Mouse (Mus musculus) ES-E14 (cell line): Measurements from ENCODE around the gene Wfikkn1. TPM values are rescaled to one million over a fixed set of nuclear protein-coding genes. Genes with fewer than 3 reads are reported as not detected.
A peak's percentile ranks its signal among the peaks of the same experiment; 100 is the strongest.

ENCODE experiments used
- DNase-seq: peaks from one replicate; pipeline ENCODE4 v3.0.0-alpha.2; 2013; ENCODE audit warnings: low read depth, low spot score
- H3K27ac ChIP-seq: 2 replicates; pipeline ENCODE4 v1.5.1; 2012; ENCODE audit warnings: low read depth, mild to moderate bottlenecking, low read length, moderate library complexity, mixed read lengths; ENCODE audit not compliant: poor library complexity, insufficient read depth, severe bottlenecking
- H3K36me3 ChIP-seq: 2 replicates; pipeline ENCODE4 v1.6.1; 2012; ENCODE audit warnings: mild to moderate bottlenecking, low read length, moderate library complexity, mixed read lengths; ENCODE audit not compliant: control insufficient read depth, poor library complexity, insufficient read depth, severe bottlenecking
- H3K4me1 ChIP-seq, 2 experiments: fragments of 150-350 bp in 1 of 2; sonication (generic) in 1 of 2; 2 replicates each; pipeline ENCODE4 v1.6.1; 2012; ENCODE audit warnings: low read length in 2 of 2, mild to moderate bottlenecking in 1 of 2, mixed read lengths in 1 of 2; ENCODE audit not compliant: control insufficient read depth in 2 of 2, insufficient read depth in 2 of 2, poor library complexity in 1 of 2
- H3K4me3 ChIP-seq, 2 experiments: fragments of 150-350 bp in 1 of 2; sonication (generic) in 1 of 2; 2 replicates each; pipeline ENCODE4 v1.5.1; 2012; ENCODE audit warnings: low read length in 2 of 2, low read depth in 1 of 2, mild to moderate bottlenecking in 1 of 2, mixed read lengths in 1 of 2; ENCODE audit not compliant: insufficient read depth in 1 of 2, poor library complexity in 1 of 2, severe bottlenecking in 1 of 2
- H3K9ac ChIP-seq: 2 replicates; pipeline ENCODE4 v1.6.1; 2012; ENCODE audit warnings: low read depth, mild to moderate bottlenecking, low read length, mixed read lengths; ENCODE audit not compliant: poor library complexity, insufficient read depth, severe bottlenecking
- H3K9me3 ChIP-seq: fragments of 150-350 bp; sonication (generic); 2 replicates; pipeline ENCODE4 v1.6.1; 2012; ENCODE audit warnings: low read depth, mild to moderate bottlenecking, low read length; ENCODE audit not compliant: control insufficient read depth, insufficient read depth
- CHD2 ChIP-seq: IDR thresholded peaks from 2 replicates; pipeline ENCODE4 v1.6.1; 2014; ENCODE audit warnings: mild to moderate bottlenecking, low read depth, low read length, inconsistent platforms
- HCFC1 ChIP-seq: IDR thresholded peaks from 2 replicates; pipeline ENCODE4 v1.6.1; 2012; ENCODE audit warnings: low read length, inconsistent platforms, borderline replicate concordance; ENCODE audit not compliant: insufficient read depth
- MAFK ChIP-seq: IDR thresholded peaks from 2 replicates; pipeline ENCODE4 v1.6.1; 2014; ENCODE audit warnings: mild to moderate bottlenecking, low read depth, low read length, inconsistent platforms; ENCODE audit not compliant: insufficient read depth
- ZC3H11A ChIP-seq: IDR thresholded peaks from 2 replicates; pipeline ENCODE4 v1.6.1; 2012; ENCODE audit warnings: low read depth, mild to moderate bottlenecking, inconsistent platforms, low read length, borderline replicate concordance
- ZNF384 ChIP-seq: IDR thresholded peaks from 2 replicates; pipeline ENCODE4 v1.6.1; 2012; ENCODE audit warnings: low read depth, low read length, inconsistent platforms
- in situ Hi-C, 2 experiments: fragments of 600-800 bp; cut with MboI; formaldehyde crosslinking; loops; one replicate each; pipeline ENCODE4 v1.15.1; 2025; ENCODE audit warnings: low sequenced_read_pairs in 2 of 2, inconsistent platforms in 1 of 2; ENCODE audit not compliant: unreplicated experiment in 2 of 2
- total RNA-seq: library from RNA; depleted of rRNA; stranded (reverse); fragments of 300-350 nt; gene quantifications from 2 replicates; pipeline ENCODE4 v1.2.3, GENCODE M21; 2012

Gene Wfikkn1
- total RNA-seq, 1 experiment: 3.3 TPM

- TF ChIP-seq ZC3H11A: no peak
- no peak for TF ChIP-seq ZNF384
- no peak for TF ChIP-seq MAFK
- no peak for TF ChIP-seq HCFC1
- no peak for TF ChIP-seq CHD2
Observed at GRCm38 (mm10) chr17:25900193-25900592, 19.5 kb upstream of the Wfikkn1 start.

GRCm38 (mm10) chr17:25895891-25896290 lies 15.2 kb upstream of the Wfikkn1 start:
- DNase-seq: no peak
- no peak for TF ChIP-seq ZC3H11A
- TF ChIP-seq HCFC1: no peak
- no peak for TF ChIP-seq ZNF384
- no peak for TF ChIP-seq MAFK
- TF ChIP-seq CHD2: no peak
- Histone ChIP-seq H3K27ac (no peak overlapping the region), H3K36me3 (peaks cover 2% of the 10 kb centered on the region; the same call in 1 of the 2 replicates), H3K4me1 (peaks cover 0 to 3% of the 10 kb centered on the region in 2 experiments; a peak in 1 of 4 replicates), H3K9ac (no peak overlapping the region), H3K9me3 (no peaks in the 10 kb centered on the region), H3K4me3 (no peak overlapping the region)
- in situ Hi-C loops: no loop called here

More at GRCm38 (mm10) chr17:25900193-25900592, 19.5 kb upstream of the Wfikkn1 start:
- Histone ChIP-seq H3K36me3 (peaks cover 2% of the 10 kb centered on the region; the same call in 1 of the 2 replicates), H3K27ac (no peak overlapping the region), H3K9ac (no peak overlapping the region), H3K9me3 (no peaks in the 10 kb centered on the region), H3K4me3 (no peak overlapping the region), H3K4me1 (no peaks in the 10 kb centered on the region; a peak in 1 of 4 replicates)
- in situ Hi-C loops: no loop called here
- no peak for DNase-seq

- Histone ChIP-seq H3K27ac (no peak overlapping the region), H3K9me3 (no peaks in the 10 kb centered on the region), H3K36me3 (peaks cover under 1% of the 10 kb centered on the region; the same call in 1 of the 2 replicates), H3K9ac (no peak overlapping the region), H3K4me1 (peaks cover 0 to 3% of the 10 kb centered on the region in 2 experiments; a peak in 1 of 4 replicates), H3K4me3 (no peak overlapping the region)
- in situ Hi-C loops: no loop called here
- DNase-seq: no peak
- TF ChIP-seq MAFK (no peak), ZNF384 (no peak), ZC3H11A (no peak), HCFC1 (no peak), CHD2 (no peak)
Observed at GRCm38 (mm10) chr17:25895415-25895814, 14.8 kb upstream of the Wfikkn1 start.

DNA sequence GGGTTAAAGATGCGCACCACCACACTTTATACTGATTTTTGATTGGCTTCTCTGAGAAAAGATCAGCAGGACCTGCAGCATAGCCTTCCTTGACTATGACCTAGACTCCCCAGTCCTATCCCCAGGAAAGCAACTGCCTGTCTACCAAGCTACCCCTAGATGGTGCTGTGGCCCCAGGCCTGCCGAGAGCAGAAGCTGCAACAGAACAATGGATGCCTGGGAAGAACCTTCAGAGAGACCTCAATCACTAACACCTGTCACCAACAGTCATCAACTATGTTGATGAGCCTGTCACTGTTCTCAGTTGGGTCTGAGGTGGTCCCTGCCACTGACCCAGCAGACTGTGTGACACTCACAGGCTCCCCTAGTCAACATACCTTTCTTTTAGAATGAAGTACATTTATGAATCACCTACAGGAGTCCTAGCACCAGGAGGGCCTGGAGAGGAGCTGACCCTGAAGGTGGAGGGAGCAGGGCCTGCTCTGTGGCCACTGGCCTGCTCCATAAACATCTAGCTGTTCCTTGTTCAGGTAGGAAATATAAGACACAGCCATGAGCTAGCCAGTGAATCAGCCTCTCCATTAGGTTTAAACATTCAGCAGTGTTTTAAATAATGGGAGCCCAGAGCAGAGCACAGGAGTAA lies 13.4 kb upstream of the Wfikkn1 start:
- Histone ChIP-seq H3K9ac (no peak overlapping the region), H3K9me3 (no peaks in the 10 kb centered on the region), H3K27ac (no peak overlapping the region), H3K4me3 (no peak overlapping the region), H3K36me3 (peaks cover 4% of the 10 kb centered on the region; the same call in 1 of the 2 replicates), H3K4me1 (peaks cover 0 to 3% of the 10 kb centered on the region in 2 experiments; a peak in 1 of 4 replicates)
- DNase-seq: peak; percentile 64
- no peak for TF ChIP-seq CHD2
- TF ChIP-seq ZC3H11A: no peak; the same call in 1 of the 2 replicates
- no peak for TF ChIP-seq MAFK
- in situ Hi-C loops: no loop called here

- Histone ChIP-seq H3K9me3 (no peaks in the 10 kb centered on the region), H3K9ac (no peak overlapping the region), H3K4me1 (peaks cover 3 to 14% of the 10 kb centered on the region in 2 experiments; a peak in 2 of 4 replicates), H3K36me3 (peaks cover 18% of the 10 kb centered on the region; the same call in 1 of the 2 replicates), H3K27ac (no peak overlapping the region), H3K4me3 (no peak overlapping the region)
- in situ Hi-C loops: no loop called here
- TF ChIP-seq ZNF384 (no peak), HCFC1 (no peak), ZC3H11A (no peak), MAFK (no peak), CHD2 (no peak)
- no peak for DNase-seq
Observed at GRCm38 (mm10) chr17:25888837-25889236, 8.2 kb upstream of the Wfikkn1 start.
